Mouse (Mus musculus) midbrain, embryonic 15.5 days (tissue): ENCODE measurements around the gene Nup85. TPM values are rescaled to one million over a fixed set of nuclear protein-coding genes. Genes with fewer than 3 reads are reported as not detected.

Source experiments
- ATAC-seq: fragments of 200-750 bp; cut with Nextera tagmentation; replicated peaks from 2 replicates; pipeline ENCODE4 v1.8.0; 2017; ENCODE audit warnings: moderate TSS enrichment
- H3K27ac ChIP-seq: fragments of 300-500 bp; sonication (generic); 2 replicates; pipeline ENCODE4 v1.5.1; 2015; ENCODE audit warnings: mild to moderate bottlenecking, inconsistent platforms
- H3K27me3 ChIP-seq: fragments of 300-500 bp; sonication (generic); replicated peaks from 2 replicates; pipeline ENCODE4 v1.6.1; 2015; ENCODE audit warnings: inconsistent platforms
- H3K36me3 ChIP-seq: fragments of 300-500 bp; sonication (generic); replicated peaks from 2 replicates; pipeline ENCODE4 v1.6.1; 2015; ENCODE audit warnings: inconsistent platforms
- H3K4me1 ChIP-seq: fragments of 300-500 bp; sonication (generic); 2 replicates; pipeline ENCODE4 v1.6.1; 2015; ENCODE audit warnings: inconsistent platforms
- H3K4me2 ChIP-seq: fragments of 300-500 bp; sonication (generic); 2 replicates; pipeline ENCODE4 v1.6.1; 2015; ENCODE audit warnings: inconsistent platforms, mild to moderate bottlenecking, moderate library complexity
- H3K4me3 ChIP-seq: fragments of 300-500 bp; sonication (generic); 2 replicates; pipeline ENCODE4 v1.5.1; 2015; ENCODE audit warnings: mild to moderate bottlenecking, inconsistent platforms
- H3K9ac ChIP-seq: fragments of 300-500 bp; sonication (generic); 2 replicates; pipeline ENCODE4 v1.6.1; 2015; ENCODE audit warnings: mild to moderate bottlenecking, inconsistent platforms
- H3K9me3 ChIP-seq: fragments of 300-500 bp; sonication (generic); 2 replicates; pipeline ENCODE4 v1.6.1; 2016; ENCODE audit warnings: inconsistent platforms
- WGBS: fragments of 180-500 bp; shearing (Covaris S2); methylation state at CpG from one replicate; pipeline ENCODE4 v1.1.7; 2015; ENCODE audit warnings: mixed read lengths; 5-methylcytosine and 5-hydroxymethylcytosine counted together
- polyA plus RNA-seq: library from polyadenylated mRNA; unstranded; fragments of >200 nt; fragmentation: Nextera tagmentation; extraction: Ambion mirVana; gene quantifications from 2 replicates; pipeline ENCODE4 v1.2.1, GENCODE M21; 2015

Gene Nup85
- polyA plus RNA-seq, 1 experiment from 2014 or later: 118 TPM

GRCm38 (mm10) chr11:115585573-115586100 lies 21.4 kb downstream of the Nup85 start:
- no peak for ATAC-seq
- Histone ChIP-seq H3K9ac (no peak overlapping the region), H3K27me3 (no peaks in the 10 kb centered on the region), H3K27ac (no peak overlapping the region), H3K4me2 (no peak overlapping the region), H3K9me3 (no peaks in the 10 kb centered on the region), H3K4me1 (no peaks in the 10 kb centered on the region), H3K4me3 (no peak overlapping the region), H3K36me3 (peaks cover 77% of the 10 kb centered on the region)
- WGBS: 92% methylated on average over 7 of the region's 7 CpGs

GRCm38 (mm10) chr11:115586403-115586802 lies 22.2 kb downstream of the Nup85 start:
- ATAC-seq: no peak
- Histone ChIP-seq H3K9ac (no peak overlapping the region), H3K9me3 (no peaks in the 10 kb centered on the region), H3K27ac (no peak overlapping the region), H3K4me1 (no peaks in the 10 kb centered on the region), H3K27me3 (no peaks in the 10 kb centered on the region), H3K4me2 (no peak overlapping the region), H3K4me3 (no peak overlapping the region), H3K36me3 (peaks cover 82% of the 10 kb centered on the region)
- 91% methylated on average over 9 of the region's 9 CpGs for WGBS

- Histone ChIP-seq H3K4me3 (no peak overlapping the region), H3K9ac (no peak overlapping the region), H3K27ac (no peak overlapping the region), H3K4me1 (no peaks in the 10 kb centered on the region), H3K9me3 (no peaks in the 10 kb centered on the region), H3K36me3 (peaks cover 88% of the 10 kb centered on the region), H3K4me2 (no peak overlapping the region), H3K27me3 (no peaks in the 10 kb centered on the region)
- WGBS: 81% methylated on average over 9 of the region's 9 CpGs
- ATAC-seq: no peak
Measured at GRCm38 (mm10) chr11:115587984-115588383, 23.8 kb downstream of the Nup85 start.

- no peak for ATAC-seq
- no peak overlapping the region for H3K4me2 ChIP-seq
- H3K4me1 ChIP-seq: no peaks in the 10 kb centered on the region
- peaks cover 78% of the 10 kb centered on the region for H3K36me3 ChIP-seq
- 88% methylated on average over 2 of the region's 2 CpGs for WGBS
- H3K4me3 ChIP-seq: no peak overlapping the region
- no peaks in the 10 kb centered on the region for H3K9me3 ChIP-seq
- no peak overlapping the region for H3K9ac ChIP-seq
- no peaks in the 10 kb centered on the region for H3K27me3 ChIP-seq
- H3K27ac ChIP-seq: no peak overlapping the region
Measured at GRCm38 (mm10) chr11:115590526-115591075, 26.4 kb downstream of the Nup85 start.

GRCm38 (mm10) chr11:115595209-115595608 lies 31.0 kb downstream of the Nup85 start:
- Histone ChIP-seq H3K9ac (no peak overlapping the region), H3K36me3 (peaks cover 52% of the 10 kb centered on the region), H3K4me3 (no peak overlapping the region), H3K27me3 (no peaks in the 10 kb centered on the region), H3K27ac (no peak overlapping the region), H3K4me2 (no peak overlapping the region), H3K4me1 (no peaks in the 10 kb centered on the region), H3K9me3 (no peaks in the 10 kb centered on the region)
- ATAC-seq: no peak
- WGBS: 98% methylated on average over 3 of the region's 3 CpGs

DNA sequence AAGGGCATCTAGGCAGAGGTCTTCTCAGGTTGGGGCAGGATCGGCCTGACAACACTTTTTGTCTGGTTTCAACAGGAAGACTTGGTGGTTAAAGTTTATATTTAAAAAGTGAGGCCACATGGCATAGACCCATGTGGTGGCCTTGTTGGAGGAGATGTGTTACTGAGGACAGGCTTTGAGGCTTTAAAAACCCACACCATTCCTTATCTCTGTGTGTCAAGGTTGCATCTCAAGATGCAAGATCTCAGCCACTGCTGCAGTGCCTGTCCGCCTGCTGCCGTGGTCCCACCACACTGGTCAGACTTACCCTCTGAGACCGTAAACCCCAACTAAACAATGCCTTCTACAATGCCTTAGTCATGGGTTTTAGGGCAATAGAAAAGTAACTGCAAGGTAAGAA lies 34.1 kb downstream of the Nup85 start:
- H3K27ac ChIP-seq: no peak overlapping the region
- no peaks in the 10 kb centered on the region for H3K27me3 ChIP-seq
- ATAC-seq: no peak
- peaks cover 27% of the 10 kb centered on the region for H3K36me3 ChIP-seq
- H3K4me1 ChIP-seq: peaks cover 18% of the 10 kb centered on the region
- WGBS: 96% methylated on average over 4 of the region's 4 CpGs
- no peak overlapping the region for H3K9ac ChIP-seq
- H3K4me2 ChIP-seq: no peak overlapping the region
- H3K4me3 ChIP-seq: no peak overlapping the region
- no peaks in the 10 kb centered on the region for H3K9me3 ChIP-seq

- Histone ChIP-seq H3K36me3 (peaks cover 14% of the 10 kb centered on the region), H3K9ac (no peak overlapping the region), H3K4me2 (no peak overlapping the region), H3K4me3 (no peak overlapping the region), H3K4me1 (peaks cover 21% of the 10 kb centered on the region), H3K27me3 (no peaks in the 10 kb centered on the region), H3K9me3 (no peaks in the 10 kb centered on the region), H3K27ac (no peak overlapping the region)
- no peak for ATAC-seq
- 94% methylated on average over 7 of the region's 7 CpGs for WGBS
Measured at GRCm38 (mm10) chr11:115599722-115600121, 35.5 kb downstream of the Nup85 start.

DNA sequence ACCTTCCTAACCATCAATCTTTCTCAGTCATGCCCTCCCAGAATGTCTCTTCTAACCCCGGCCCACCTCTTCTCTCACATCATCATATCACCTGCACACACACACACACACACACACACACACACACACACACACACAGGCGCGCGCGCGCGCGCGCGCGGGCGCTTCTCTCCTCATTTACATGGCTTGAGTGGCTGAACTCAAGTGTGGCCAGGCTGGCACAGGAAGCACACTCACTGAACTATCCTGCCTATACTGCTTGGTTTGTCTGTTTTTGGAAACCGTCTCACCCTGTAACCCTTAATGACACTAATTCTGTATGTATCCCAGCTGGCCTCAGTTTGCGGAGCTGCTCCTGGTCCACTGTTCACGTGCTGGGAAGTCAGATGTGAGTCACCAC lies 36.5 kb downstream of the Nup85 start:
- ATAC-seq: no peak
- no peak overlapping the region for H3K4me3 ChIP-seq
- no peak overlapping the region for H3K27ac ChIP-seq
- peaks cover 11% of the 10 kb centered on the region; the same call in 1 of the 2 replicates for H3K36me3 ChIP-seq
- WGBS: 97% methylated on average over 15 of the region's 15 CpGs
- peaks cover 29% of the 10 kb centered on the region for H3K4me1 ChIP-seq
- no peaks in the 10 kb centered on the region for H3K9me3 ChIP-seq
- no peak overlapping the region for H3K9ac ChIP-seq
- H3K27me3 ChIP-seq: no peaks in the 10 kb centered on the region
- H3K4me2 ChIP-seq: no peak overlapping the region

GRCm38 (mm10) chr11:115601174-115601573 lies 36.9 kb downstream of the Nup85 start:
- Histone ChIP-seq H3K9ac (no peak overlapping the region), H3K4me3 (no peak overlapping the region), H3K9me3 (no peaks in the 10 kb centered on the region), H3K27ac (no peak overlapping the region), H3K4me2 (no peak overlapping the region), H3K27me3 (no peaks in the 10 kb centered on the region), H3K4me1 (peaks cover 29% of the 10 kb centered on the region), H3K36me3 (peaks cover 11% of the 10 kb centered on the region; the same call in 1 of the 2 replicates)
- 95% methylated on average over 4 of the region's 4 CpGs for WGBS
- ATAC-seq: no peak

DNA sequence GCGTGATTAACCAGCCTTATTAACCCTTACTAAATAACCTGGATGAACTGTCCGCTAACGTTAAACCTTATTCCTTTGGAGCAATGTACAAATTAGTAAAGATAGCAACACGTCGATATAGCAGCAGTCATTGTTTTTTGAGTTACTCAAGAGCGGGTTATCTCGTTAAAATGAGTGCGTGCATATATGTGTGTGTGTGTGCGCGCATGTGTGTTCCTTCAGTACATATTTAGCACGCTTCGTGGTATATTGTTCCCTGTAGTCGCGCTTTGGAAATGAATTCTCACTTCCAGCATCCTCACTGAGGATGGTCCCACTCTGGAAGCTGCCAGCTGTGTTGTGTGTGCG lies 38.9 kb downstream of the Nup85 start:
- 5% methylated on average over 15 of the region's 15 CpGs for WGBS
- peak overlapping the region; percentile 81 for H3K4me2 ChIP-seq
- H3K36me3 ChIP-seq: peaks cover 14% of the 10 kb centered on the region; the same call in 1 of the 2 replicates
- H3K9ac ChIP-seq: peak overlapping the region; percentile 89
- ATAC-seq: no peak
- peak overlapping the region; percentile 81 for H3K4me3 ChIP-seq
- peak overlapping the region; percentile 94 for H3K27ac ChIP-seq
- no peaks in the 10 kb centered on the region for H3K27me3 ChIP-seq
- no peaks in the 10 kb centered on the region for H3K9me3 ChIP-seq
- H3K4me1 ChIP-seq: peaks cover 29% of the 10 kb centered on the region

GRCm38 (mm10) chr11:115603476-115604303 lies 39.5 kb downstream of the Nup85 start, which contains the start of the genes Mrps7 and Gga3:
Gene Mrps7 (plus strand): TSS chr11:115603925.
Gene Gga3 (minus strand): TSS chr11:115604051.
- peak; percentile 96 for ATAC-seq
- Histone ChIP-seq H3K9me3 (no peaks in the 10 kb centered on the region), H3K36me3 (peaks cover 19% of the 10 kb centered on the region; the same call in 1 of the 2 replicates), H3K4me1 (peaks cover 29% of the 10 kb centered on the region), H3K27me3 (no peaks in the 10 kb centered on the region), H3K4me3 (peak within 1 kb of the TSS; percentile 81), H3K27ac (peak within 1 kb of the TSS; percentile 94), H3K4me2 (peak within 1 kb of the TSS; percentile 81), H3K9ac (peak within 1 kb of the TSS; percentile 89)
- under 1% methylated on average over 87 of the region's 93 CpGs for WGBS

DNA sequence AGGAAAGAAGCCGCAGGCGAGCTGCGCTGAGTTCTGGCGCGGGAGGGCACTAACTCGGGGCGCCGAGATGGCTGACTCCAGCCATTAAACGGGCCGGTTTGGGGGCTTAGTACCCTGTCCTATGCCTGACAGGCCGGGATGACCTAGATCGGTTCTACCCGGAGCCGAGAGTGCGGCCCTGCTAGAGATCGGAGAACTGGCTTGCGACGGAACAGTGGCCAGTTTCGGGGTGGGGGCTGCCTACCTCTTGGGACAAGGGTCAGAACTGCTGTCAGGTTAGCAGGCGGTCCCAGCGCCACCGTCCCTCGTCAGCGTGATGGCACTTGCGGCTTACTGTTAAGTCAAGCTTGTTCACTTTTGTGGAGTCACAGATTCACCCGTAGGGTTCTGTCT lies 40.1 kb downstream of the Nup85 start:
- peaks cover 19% of the 10 kb centered on the region; the same call in 1 of the 2 replicates for H3K36me3 ChIP-seq

More for the DNA sequence above, 40.1 kb downstream of the Nup85 start:
- Histone ChIP-seq H3K4me1 (peaks cover 29% of the 10 kb centered on the region), H3K27ac (peak overlapping the region; percentile 94), H3K27me3 (no peaks in the 10 kb centered on the region), H3K4me3 (peak overlapping the region; percentile 81), H3K9ac (peak overlapping the region; percentile 89), H3K9me3 (no peaks in the 10 kb centered on the region), H3K4me2 (peak overlapping the region; percentile 81)
- under 1% methylated on average over 26 of the region's 26 CpGs for WGBS
- peak; percentile 60 for ATAC-seq
